Mouse (Mus musculus) kidney, embryonic 16.5 days (tissue): ENCODE measurements around the gene Txk. TPM values are rescaled to one million over a fixed set of nuclear protein-coding genes. Genes with fewer than 3 reads are reported as not detected.

Experiments
- ATAC-seq: fragments of 200-750 bp; cut with Nextera tagmentation; 2 replicates; pipeline ENCODE4 v1.8.0; 2017; ENCODE audit warnings: moderate TSS enrichment; ENCODE audit not compliant: low FRiP score, low TSS enrichment
- H3K27ac ChIP-seq: fragments of 300-500 bp; sonication (generic); 2 replicates; pipeline ENCODE4 v1.5.1; 2014; ENCODE audit warnings: low read length
- H3K27me3 ChIP-seq: fragments of 300-500 bp; sonication (generic); 2 replicates; pipeline ENCODE4 v1.6.1; 2014; ENCODE audit warnings: low read length, control low read depth, mixed read lengths; ENCODE audit not compliant: insufficient read depth
- H3K36me3 ChIP-seq: fragments of 300-500 bp; sonication (generic); 2 replicates; pipeline ENCODE4 v1.6.1; 2014; ENCODE audit warnings: low read length, control low read depth, mixed read lengths; ENCODE audit not compliant: insufficient read depth
- H3K4me1 ChIP-seq: fragments of 300-500 bp; sonication (generic); 2 replicates; pipeline ENCODE4 v1.6.1; 2014; ENCODE audit warnings: low read length, control low read depth, mixed read lengths; ENCODE audit not compliant: insufficient read depth
- H3K4me2 ChIP-seq: fragments of 300-500 bp; sonication (generic); replicated peaks from 2 replicates; pipeline ENCODE4 v1.6.1; 2014; ENCODE audit warnings: low read depth, low read length
- H3K4me3 ChIP-seq: fragments of 300-500 bp; sonication (generic); 2 replicates; pipeline ENCODE4 v1.5.1; 2014; ENCODE audit warnings: mild to moderate bottlenecking, low read length
- H3K9ac ChIP-seq: fragments of 300-500 bp; sonication (generic); replicated peaks from 2 replicates; pipeline ENCODE4 v1.6.1; 2014; ENCODE audit warnings: low read length
- H3K9me3 ChIP-seq: fragments of 300-500 bp; sonication (generic); 2 replicates; pipeline ENCODE4 v1.6.1; 2016; ENCODE audit warnings: low read length, control low read depth
- whole genome bisulfite sequencing: fragments of 180-500 bp; shearing (Covaris S2); extraction: QIAGEN DNeasy Blood & Tissue Kit; methylation state at CpG from one replicate; pipeline ENCODE4 v1.1.7; 2014; 5-methylcytosine and 5-hydroxymethylcytosine counted together
- polyA plus RNA-seq: library from polyadenylated mRNA; unstranded; fragments of >200 nt; fragmentation: Nextera tagmentation; extraction: Ambion mirVana; gene quantifications from 2 replicates; pipeline ENCODE4 v1.2.1, GENCODE M21; 2015

Txk gene
- polyA plus RNA-seq, 1 experiment from 2014 or later = 0.06 TPM

- Histone ChIP-seq H3K4me2 (no peak overlapping the region), H3K36me3 (no peaks in the 10 kb centered on the region), H3K9ac (no peak overlapping the region), H3K27me3 (no peaks in the 10 kb centered on the region), H3K4me3 (no peak overlapping the region), H3K9me3 (no peaks in the 10 kb centered on the region), H3K27ac (no peak overlapping the region), H3K4me1 (no peaks in the 10 kb centered on the region)
- no peak for ATAC-seq
- 73% methylated on average over 7 of the region's 7 CpGs for WGBS
Measured at GRCm38 (mm10) chr5:72735763-72736162, 16.8 kb downstream of the Txk start.

- Histone ChIP-seq H3K36me3 (no peaks in the 10 kb centered on the region), H3K4me3 (no peak overlapping the region), H3K4me1 (no peaks in the 10 kb centered on the region), H3K9me3 (no peaks in the 10 kb centered on the region), H3K27me3 (no peaks in the 10 kb centered on the region), H3K4me2 (no peak overlapping the region), H3K9ac (no peak overlapping the region), H3K27ac (no peak overlapping the region)
- ATAC-seq = no peak
- 90% methylated on average over 1 of the region's 1 CpGs for WGBS
Measured at GRCm38 (mm10) chr5:72732885-72733284, 19.7 kb downstream of the Txk start.

DNA sequence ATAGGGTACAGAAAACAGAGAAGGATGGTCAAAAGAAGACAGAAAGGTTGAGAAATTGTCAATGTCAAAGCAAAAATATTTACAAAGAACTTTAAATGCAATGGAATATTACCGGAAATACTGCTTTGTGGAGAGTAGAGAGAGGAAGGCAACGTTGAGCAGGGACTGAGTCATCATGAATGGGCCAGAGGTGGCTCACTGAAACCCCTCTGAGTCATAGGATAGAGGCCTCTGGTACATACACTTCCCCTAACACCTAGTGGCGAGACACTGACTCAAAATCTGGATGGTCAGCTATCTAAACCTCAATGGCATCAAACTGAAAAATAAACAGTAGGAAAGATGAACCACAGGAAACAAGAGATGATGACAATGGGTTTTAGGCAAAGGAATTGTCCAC lies 27.2 kb downstream of the Txk start:
- Histone ChIP-seq H3K27ac (no peak overlapping the region), H3K9me3 (no peaks in the 10 kb centered on the region), H3K9ac (no peak overlapping the region), H3K4me3 (no peak overlapping the region), H3K36me3 (no peaks in the 10 kb centered on the region), H3K27me3 (no peaks in the 10 kb centered on the region), H3K4me2 (no peak overlapping the region), H3K4me1 (no peaks in the 10 kb centered on the region)
- ATAC-seq = no peak
- WGBS = 84% methylated on average over 3 of the region's 3 CpGs

DNA sequence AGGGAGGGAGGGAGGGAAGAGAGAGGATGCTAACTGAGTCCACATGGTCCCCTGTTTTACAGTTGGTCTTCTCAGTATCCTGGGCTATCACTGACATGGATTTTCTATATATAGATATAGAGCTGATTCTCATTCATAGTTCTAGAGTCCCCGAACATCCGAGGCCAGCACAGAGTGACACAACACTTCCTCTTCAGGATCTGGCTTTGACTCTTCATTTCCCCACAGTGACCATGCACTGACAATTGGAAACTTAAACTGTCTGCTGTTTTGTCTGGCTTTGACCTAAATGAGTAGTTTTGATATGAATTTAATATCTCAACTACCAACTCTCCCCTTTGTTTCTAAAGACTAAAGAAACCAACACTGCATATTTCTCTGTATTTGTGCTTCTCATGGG lies 29.1 kb downstream of the Txk start:
- Histone ChIP-seq H3K9me3 (no peaks in the 10 kb centered on the region), H3K36me3 (no peaks in the 10 kb centered on the region), H3K4me1 (no peaks in the 10 kb centered on the region), H3K4me2 (no peak overlapping the region), H3K9ac (no peak overlapping the region), H3K27ac (no peak overlapping the region), H3K4me3 (no peak overlapping the region), H3K27me3 (no peaks in the 10 kb centered on the region)
- no peak for ATAC-seq
- WGBS = 88% methylated on average over 2 of the region's 2 CpGs

DNA sequence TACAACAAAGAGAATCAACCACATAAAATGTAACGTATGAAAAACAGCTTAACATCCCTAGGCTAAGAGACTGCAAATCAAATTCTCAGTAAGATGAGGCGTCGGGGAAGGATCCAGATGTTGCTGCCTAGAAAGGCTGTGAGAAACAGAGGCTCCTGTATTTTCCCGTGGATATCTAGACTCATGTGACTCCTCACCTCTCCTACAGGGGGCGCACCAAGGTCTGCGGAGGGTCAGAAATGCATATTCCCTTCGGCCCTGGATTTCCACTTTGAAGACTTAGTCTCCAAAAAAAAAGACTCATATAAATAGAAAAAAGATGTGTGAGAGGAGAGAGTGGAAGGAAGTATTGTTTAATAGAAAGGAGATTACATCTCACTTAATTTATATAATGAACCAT lies 32.0 kb downstream of the Txk start:
- Histone ChIP-seq H3K27ac (no peak overlapping the region), H3K4me3 (no peak overlapping the region), H3K9ac (no peak overlapping the region), H3K36me3 (no peaks in the 10 kb centered on the region), H3K4me1 (no peaks in the 10 kb centered on the region), H3K9me3 (no peaks in the 10 kb centered on the region), H3K27me3 (no peaks in the 10 kb centered on the region), H3K4me2 (no peak overlapping the region)
- no peak for ATAC-seq
- 55% methylated on average over 7 of the region's 7 CpGs for WGBS

- H3K4me3 ChIP-seq = no peak overlapping the region
- 0 out of 2 replicates have a peak, but pooled peaks have one; percentile 23 for ATAC-seq
- no peaks in the 10 kb centered on the region for H3K36me3 ChIP-seq
- no peaks in the 10 kb centered on the region for H3K9me3 ChIP-seq
- H3K27ac ChIP-seq = no peak overlapping the region
- no peak overlapping the region for H3K4me2 ChIP-seq
- H3K4me1 ChIP-seq = peaks cover 3% of the 10 kb centered on the region; the same call in 1 of the 2 replicates
- H3K9ac ChIP-seq = no peak overlapping the region
- WGBS = 26% methylated on average over 4 of the region's 4 CpGs
- H3K27me3 ChIP-seq = no peaks in the 10 kb centered on the region
Measured at GRCm38 (mm10) chr5:72710572-72711278, 41.9 kb downstream of the Txk start.

GRCm38 (mm10) chr5:72709976-72710375 lies 42.6 kb downstream of the Txk start:
- WGBS = 91% methylated on average over 9 of the region's 9 CpGs
- Histone ChIP-seq H3K9me3 (peaks cover 7% of the 10 kb centered on the region; the same call in 1 of the 2 replicates), H3K27ac (no peak overlapping the region), H3K4me1 (peaks cover 3% of the 10 kb centered on the region; the same call in 1 of the 2 replicates), H3K36me3 (no peaks in the 10 kb centered on the region), H3K27me3 (no peaks in the 10 kb centered on the region), H3K4me3 (no peak overlapping the region), H3K4me2 (no peak overlapping the region), H3K9ac (no peak overlapping the region)
- ATAC-seq = no peak

GRCm38 (mm10) chr5:72709451-72709850 lies 43.1 kb downstream of the Txk start:
- Histone ChIP-seq H3K9ac (no peak overlapping the region), H3K4me1 (peaks cover 3% of the 10 kb centered on the region; the same call in 1 of the 2 replicates), H3K9me3 (peaks cover 8% of the 10 kb centered on the region; the same call in 1 of the 2 replicates), H3K4me3 (no peak overlapping the region), H3K27me3 (no peaks in the 10 kb centered on the region), H3K36me3 (no peaks in the 10 kb centered on the region), H3K4me2 (no peak overlapping the region), H3K27ac (no peak overlapping the region)
- WGBS = 63% methylated on average over 13 of the region's 13 CpGs
- no peak for ATAC-seq

- Histone ChIP-seq H3K9ac (no peak overlapping the region), H3K27me3 (no peaks in the 10 kb centered on the region), H3K9me3 (peaks cover 8% of the 10 kb centered on the region; the same call in 1 of the 2 replicates), H3K4me1 (peaks cover 3% of the 10 kb centered on the region; the same call in 1 of the 2 replicates), H3K4me2 (peak overlapping the region; percentile 28), H3K36me3 (no peaks in the 10 kb centered on the region), H3K4me3 (peak overlapping the region; percentile 15), H3K27ac (no peak overlapping the region)
- 38% methylated on average over 10 of the region's 10 CpGs for WGBS
- ATAC-seq = peak; percentile 46; the same call in 1 of the 2 replicates
Measured at GRCm38 (mm10) chr5:72706722-72707121, 45.9 kb downstream of the Txk start.

GRCm38 (mm10) chr5:72706095-72706494 lies 46.5 kb downstream of the Txk start:
- ATAC-seq = peak; percentile 59; the same call in 1 of the 2 replicates
- peaks cover 3% of the 10 kb centered on the region; the same call in 1 of the 2 replicates for H3K4me1 ChIP-seq
- H3K4me2 ChIP-seq = peak overlapping the region; percentile 28
- peak overlapping the region; percentile 15 for H3K4me3 ChIP-seq
- 30% methylated on average over 10 of the region's 10 CpGs for WGBS
- no peaks in the 10 kb centered on the region for H3K27me3 ChIP-seq
- H3K9ac ChIP-seq = no peak overlapping the region
- no peaks in the 10 kb centered on the region for H3K36me3 ChIP-seq
- H3K27ac ChIP-seq = no peak overlapping the region
- H3K9me3 ChIP-seq = peaks cover 8% of the 10 kb centered on the region; the same call in 1 of the 2 replicates
